Mouse (Mus musculus) adipose tissue, adult 10 weeks (tissue): Measurements from ENCODE around the gene Mob3b. TPM values are rescaled to one million over a fixed set of nuclear protein-coding genes. Genes with fewer than 3 reads are reported as not detected.

ENCODE experiments used
- polyA plus RNA-seq: library from polyadenylated mRNA; stranded (reverse); fragments of 350-450 nt; fragmentation: Illumina TruSeq; extraction: RNeasy Lipid Tissue Mini Kit (QIAGEN cat#74804); gene quantifications from one replicate; pipeline ENCODE4 v1.2.3, GENCODE M21; 2014; ENCODE audit warnings: low read depth, low replicate concordance

The Mob3b gene
- 3.7 TPM for polyA plus RNA-seq

GRCm38 (mm10) chr4:35156751-35157611 lies at the start of gene Mob3b:
Mob3b (minus strand) TSS chr4:35157484.

GRCm38 (mm10) chr4:35151756-35152155 lies 5.5 kb downstream of the Mob3b start, which contains the start of gene Ifnk:
Ifnk (plus strand) TSS chr4:35152056.

Other genes with a start within 250 kb of the Mob3b start
- gene Ifnk, start 5.4 kb downstream of the Mob3b start, polyA plus RNA-seq = not detected
- 30.2 TPM for gene C9orf72, start 68.7 kb upstream of the Mob3b start, polyA plus RNA-seq